Mouse (Mus musculus) forebrain, embryonic 12.5 days (tissue): ENCODE measurements around the gene Man1a2. TPM values are rescaled to one million over a fixed set of nuclear protein-coding genes. Genes with fewer than 3 reads are reported as not detected.

Experiments used
- ATAC-seq: fragments of 200-750 bp; cut with Nextera tagmentation; 2 replicates; pipeline ENCODE4 v1.8.0; 2017; ENCODE audit warnings: moderate TSS enrichment; ENCODE audit not compliant: low FRiP score
- H3K27ac ChIP-seq: fragments of 300-500 bp; sonication (generic); 2 replicates; pipeline ENCODE4 v1.5.1; 2016; ENCODE audit warnings: mild to moderate bottlenecking
- H3K27me3 ChIP-seq: fragments of 300-500 bp; sonication (generic); 2 replicates; pipeline ENCODE4 v1.6.1; 2016; ENCODE audit warnings: mild to moderate bottlenecking
- H3K36me3 ChIP-seq: fragments of 300-500 bp; sonication (generic); replicated peaks from 2 replicates; pipeline ENCODE4 v1.6.1; 2016; ENCODE audit warnings: mild to moderate bottlenecking
- H3K4me1 ChIP-seq: fragments of 300-500 bp; sonication (generic); 2 replicates; pipeline ENCODE4 v1.6.1; 2016
- H3K4me2 ChIP-seq: fragments of 300-500 bp; sonication (generic); 2 replicates; pipeline ENCODE4 v1.6.1; 2016; ENCODE audit warnings: mild to moderate bottlenecking, moderate library complexity
- H3K4me3 ChIP-seq: fragments of 300-500 bp; sonication (generic); replicated peaks from 2 replicates; pipeline ENCODE4 v1.5.1; 2016; ENCODE audit warnings: mild to moderate bottlenecking
- H3K9ac ChIP-seq: fragments of 300-500 bp; sonication (generic); 2 replicates; pipeline ENCODE4 v1.6.1; 2016; ENCODE audit warnings: mild to moderate bottlenecking
- H3K9me3 ChIP-seq: fragments of 300-500 bp; sonication (generic); 2 replicates; pipeline ENCODE4 v1.6.1; 2016
- WGBS: fragments of 180-500 bp; shearing (Covaris S2); methylation state at CpG from one replicate; pipeline ENCODE4 v1.1.7; 2016; 5-methylcytosine and 5-hydroxymethylcytosine counted together
- polyA plus RNA-seq: library from polyadenylated mRNA; unstranded; fragments of >200 nt; fragmentation: Nextera tagmentation; extraction: Ambion mirVana; gene quantifications from 2 replicates; pipeline ENCODE4 v1.2.1, GENCODE M21; 2016

Gene Man1a2
- polyA plus RNA-seq, 1 experiment from 2014 or later, result 54.6 TPM

DNA sequence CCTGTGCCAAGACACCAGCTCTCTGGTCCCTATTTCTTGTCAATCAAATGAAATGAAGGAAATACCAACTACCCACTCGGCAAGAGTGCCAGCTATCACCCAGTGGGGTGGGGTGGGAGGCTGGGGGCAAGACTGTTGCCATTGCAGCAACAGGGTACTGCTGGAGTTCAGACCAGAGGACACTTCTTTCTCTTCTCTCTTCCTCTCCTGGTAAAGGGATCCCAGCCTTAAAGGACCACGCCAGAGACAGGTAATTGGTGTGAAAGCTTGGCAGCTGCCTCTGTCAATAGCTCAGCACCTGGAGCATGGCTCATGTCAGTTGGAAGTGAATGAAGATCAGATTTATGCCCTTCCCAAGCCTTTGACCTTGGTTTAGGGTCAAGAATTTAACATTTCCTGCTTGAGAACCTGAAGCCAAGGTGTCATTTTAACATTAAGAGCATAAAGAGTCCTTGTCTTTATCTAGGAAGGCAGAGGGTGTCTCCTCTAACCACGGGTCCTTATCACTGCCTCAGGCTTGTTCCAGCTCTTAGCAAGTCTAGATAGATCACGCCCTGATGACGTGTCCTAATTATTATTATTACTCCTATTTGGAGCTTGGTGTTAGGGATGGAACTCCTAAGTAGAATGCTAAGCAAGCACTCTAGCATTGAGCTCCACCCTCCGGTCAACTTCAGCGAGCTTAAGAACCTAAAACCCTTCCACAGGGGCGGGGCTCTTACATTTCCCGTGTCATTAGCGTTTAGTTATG, 138.0 kb downstream of the Man1a2 start:
- H3K4me2 ChIP-seq, result no peak overlapping the region
- no peak overlapping the region for H3K27ac ChIP-seq
- no peaks in the 10 kb centered on the region for H3K9me3 ChIP-seq
- H3K27me3 ChIP-seq, result no peaks in the 10 kb centered on the region
- no peak overlapping the region for H3K9ac ChIP-seq
- 85% methylated on average over 10 of the region's 10 CpGs for WGBS
- no peak for ATAC-seq
- H3K36me3 ChIP-seq, result no peaks in the 10 kb centered on the region
- no peaks in the 10 kb centered on the region for H3K4me1 ChIP-seq
- H3K4me3 ChIP-seq, result no peak overlapping the region

DNA sequence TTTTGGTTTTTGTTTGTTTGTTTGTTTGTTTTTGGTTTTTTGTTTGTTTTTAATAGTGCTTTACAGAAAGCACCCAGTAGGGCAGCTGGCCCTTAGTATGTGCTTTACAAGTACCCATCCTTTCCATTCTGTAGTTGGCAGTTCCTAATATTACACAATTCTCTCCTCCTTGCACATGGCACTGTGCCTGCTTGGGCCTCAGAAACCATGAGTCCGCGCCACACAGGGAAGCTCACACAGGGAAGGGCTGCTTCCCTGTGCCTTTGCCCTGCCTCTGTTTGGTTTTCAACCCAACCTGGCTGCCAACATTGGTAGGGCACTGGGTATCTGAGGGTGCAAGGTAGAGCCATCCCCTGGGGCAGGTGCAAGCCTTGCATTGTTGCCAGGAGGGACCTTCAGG, 148.6 kb downstream of the Man1a2 start:
- Histone ChIP-seq H3K4me1 (no peaks in the 10 kb centered on the region; the same call in 1 of the 2 replicates), H3K27ac (no peak overlapping the region), H3K9ac (no peak overlapping the region), H3K27me3 (no peaks in the 10 kb centered on the region), H3K9me3 (no peaks in the 10 kb centered on the region), H3K4me2 (no peak overlapping the region), H3K36me3 (no peaks in the 10 kb centered on the region), H3K4me3 (no peak overlapping the region)
- no peak for ATAC-seq
- WGBS, result 96% methylated on average over 2 of the region's 2 CpGs

DNA sequence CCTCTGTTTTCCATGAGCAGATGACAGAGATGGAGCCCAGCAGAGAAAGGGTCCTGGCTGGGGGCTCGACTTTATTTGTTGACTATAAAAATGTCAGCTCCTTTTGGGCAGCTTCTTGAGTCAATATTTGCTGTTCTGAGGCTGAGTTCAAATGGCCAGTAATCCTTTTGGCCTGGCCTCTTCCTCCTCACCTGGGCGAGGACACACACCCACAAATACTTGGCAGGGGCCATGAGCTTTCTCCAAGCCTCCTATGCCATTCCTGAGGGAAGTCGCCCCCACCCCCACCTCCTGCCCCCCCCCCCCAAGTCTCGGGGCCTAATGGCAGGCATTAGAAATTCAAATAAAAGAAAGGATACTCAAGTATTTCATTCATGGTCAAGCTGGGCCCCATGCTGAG, 149.4 kb downstream of the Man1a2 start:
- Histone ChIP-seq H3K9ac (no peak overlapping the region), H3K36me3 (no peaks in the 10 kb centered on the region), H3K4me3 (no peak overlapping the region), H3K4me2 (no peak overlapping the region), H3K27me3 (no peaks in the 10 kb centered on the region), H3K9me3 (no peaks in the 10 kb centered on the region), H3K4me1 (no peaks in the 10 kb centered on the region; the same call in 1 of the 2 replicates), H3K27ac (no peak overlapping the region)
- ATAC-seq, result no peak
- 71% methylated on average over 4 of the region's 4 CpGs for WGBS

DNA sequence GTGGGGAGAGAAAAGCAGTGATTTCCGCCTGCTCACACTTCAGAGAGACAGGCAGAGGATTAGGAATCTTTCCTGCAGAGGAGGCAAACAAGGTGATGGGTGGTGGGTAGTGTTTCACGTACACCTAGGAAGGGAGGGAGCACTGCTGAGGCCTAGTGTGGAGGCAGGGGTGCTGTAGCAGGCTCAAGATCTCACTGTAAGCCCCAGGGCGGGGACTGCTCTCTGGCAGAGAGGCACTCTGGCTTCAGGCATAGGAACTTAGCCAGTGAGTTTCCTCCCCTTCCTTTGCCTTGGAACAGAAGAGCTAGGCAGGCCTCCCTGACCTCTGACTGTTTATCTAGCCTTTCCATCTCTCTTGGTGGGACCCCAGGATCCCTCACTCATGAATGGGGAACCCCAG, 150.0 kb downstream of the Man1a2 start:
- no peak for ATAC-seq
- Histone ChIP-seq H3K36me3 (no peaks in the 10 kb centered on the region), H3K9me3 (no peaks in the 10 kb centered on the region), H3K4me3 (no peak overlapping the region), H3K27ac (no peak overlapping the region), H3K27me3 (no peaks in the 10 kb centered on the region), H3K4me1 (no peaks in the 10 kb centered on the region; the same call in 1 of the 2 replicates), H3K4me2 (no peak overlapping the region), H3K9ac (no peak overlapping the region)
- 47% methylated on average over 3 of the region's 3 CpGs for WGBS

DNA sequence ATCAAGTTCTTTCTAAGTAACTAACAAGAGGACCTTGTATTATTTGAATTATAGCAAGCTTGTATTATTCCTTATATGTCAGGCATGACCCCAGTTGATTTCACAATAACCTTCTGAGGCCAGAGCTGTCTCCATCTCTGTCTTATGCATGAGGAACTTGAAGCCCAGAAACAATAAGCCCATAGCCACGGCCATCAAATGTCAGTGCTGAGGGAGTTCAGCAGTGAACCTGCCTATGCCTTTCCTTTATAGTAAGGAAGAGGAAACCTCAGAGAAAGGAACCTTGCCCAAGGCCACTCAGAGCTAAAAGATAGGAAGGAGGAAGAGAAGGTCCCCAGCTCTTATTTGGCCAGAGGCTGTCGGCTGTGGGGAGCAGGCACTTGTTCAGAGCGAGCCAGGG, 150.9 kb downstream of the Man1a2 start:
- Histone ChIP-seq H3K4me3 (no peak overlapping the region), H3K36me3 (no peaks in the 10 kb centered on the region), H3K4me2 (no peak overlapping the region), H3K9me3 (no peaks in the 10 kb centered on the region), H3K9ac (no peak overlapping the region), H3K27me3 (no peaks in the 10 kb centered on the region), H3K27ac (no peak overlapping the region), H3K4me1 (no peaks in the 10 kb centered on the region; the same call in 1 of the 2 replicates)
- no peak for ATAC-seq
- 80% methylated on average over 3 of the region's 3 CpGs for WGBS

DNA sequence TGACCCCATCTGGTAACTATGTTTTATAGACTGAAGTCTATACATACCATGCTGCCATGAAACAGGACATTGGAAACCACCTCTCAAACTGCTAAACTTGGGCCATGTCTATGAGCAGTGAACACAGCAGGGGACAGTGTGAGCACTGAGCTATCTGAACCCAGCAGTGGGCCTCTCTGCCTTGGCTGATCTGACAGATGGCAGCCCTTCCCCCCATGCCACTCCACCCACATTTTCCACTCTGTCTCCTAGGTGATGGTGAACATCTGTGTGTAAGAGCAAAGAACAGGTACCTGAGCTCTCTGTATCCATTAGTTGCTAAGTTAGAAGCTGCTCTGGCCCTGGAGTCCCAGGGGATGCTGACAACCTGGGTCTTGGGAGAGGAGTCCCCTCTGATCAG, 151.9 kb downstream of the Man1a2 start:
- Histone ChIP-seq H3K4me1 (no peaks in the 10 kb centered on the region; the same call in 1 of the 2 replicates), H3K36me3 (no peaks in the 10 kb centered on the region), H3K27ac (no peak overlapping the region), H3K4me3 (no peak overlapping the region), H3K4me2 (no peak overlapping the region), H3K27me3 (no peaks in the 10 kb centered on the region), H3K9ac (no peak overlapping the region), H3K9me3 (no peaks in the 10 kb centered on the region)
- ATAC-seq, result no peak

DNA sequence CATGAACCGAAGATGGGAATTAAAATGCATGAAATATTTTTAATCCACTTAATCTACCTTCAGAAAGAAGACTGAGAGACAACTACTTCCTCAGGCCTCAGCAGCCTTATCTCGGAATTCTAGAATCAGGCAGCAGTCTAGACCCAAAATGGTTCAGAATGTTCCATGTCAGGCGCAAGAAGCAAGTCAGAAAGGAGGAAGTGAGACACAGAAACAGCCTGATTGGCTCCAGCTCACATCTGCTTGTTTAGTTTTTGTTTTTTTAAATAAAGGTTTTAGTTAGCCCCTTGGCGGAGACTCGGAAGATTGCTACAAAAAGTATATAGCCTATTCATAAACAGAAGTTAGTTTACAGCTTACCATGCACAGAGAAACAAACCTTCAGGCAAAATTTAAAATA, 154.4 kb downstream of the Man1a2 start:
- no peak overlapping the region for H3K9ac ChIP-seq
- no peaks in the 10 kb centered on the region; the same call in 1 of the 2 replicates for H3K4me1 ChIP-seq
- H3K27ac ChIP-seq, result no peak overlapping the region
- no peak overlapping the region for H3K4me2 ChIP-seq
- no peaks in the 10 kb centered on the region for H3K27me3 ChIP-seq
- H3K9me3 ChIP-seq, result no peaks in the 10 kb centered on the region
- no peaks in the 10 kb centered on the region for H3K36me3 ChIP-seq
- no peak overlapping the region for H3K4me3 ChIP-seq
- 94% methylated on average over 5 of the region's 5 CpGs for WGBS
- no peak for ATAC-seq

DNA sequence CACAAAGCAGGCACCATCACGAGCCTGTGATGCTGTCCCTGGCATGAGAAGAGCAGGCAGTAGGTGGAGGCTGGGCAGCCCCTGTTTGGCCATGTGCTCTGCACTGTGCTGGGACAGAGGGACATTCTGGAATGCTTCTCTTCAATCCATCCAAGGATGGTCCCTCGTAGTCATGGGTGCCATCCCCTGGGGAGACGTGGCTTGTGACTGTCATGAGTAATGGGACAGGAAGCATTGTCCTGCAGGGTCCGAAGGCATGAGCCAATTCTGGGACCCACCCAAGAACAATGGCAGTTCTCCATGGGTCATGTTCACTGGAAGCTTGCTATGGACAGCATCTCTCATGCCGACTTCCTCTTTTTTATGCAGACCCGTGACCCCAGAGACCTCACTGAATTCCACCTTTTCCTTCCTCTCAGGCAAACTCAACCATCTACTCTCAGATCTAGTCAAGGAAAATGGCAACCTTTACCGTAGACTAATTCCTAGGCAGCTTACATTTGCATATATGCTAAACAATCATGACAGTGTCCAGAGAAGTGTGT, 155.0 kb downstream of the Man1a2 start:
- WGBS, result 93% methylated on average over 7 of the region's 7 CpGs
- Histone ChIP-seq H3K4me2 (no peak overlapping the region), H3K4me1 (no peaks in the 10 kb centered on the region; the same call in 1 of the 2 replicates), H3K9ac (no peak overlapping the region), H3K4me3 (no peak overlapping the region), H3K36me3 (no peaks in the 10 kb centered on the region), H3K9me3 (no peaks in the 10 kb centered on the region), H3K27me3 (no peaks in the 10 kb centered on the region), H3K27ac (no peak overlapping the region)
- no peak for ATAC-seq

DNA sequence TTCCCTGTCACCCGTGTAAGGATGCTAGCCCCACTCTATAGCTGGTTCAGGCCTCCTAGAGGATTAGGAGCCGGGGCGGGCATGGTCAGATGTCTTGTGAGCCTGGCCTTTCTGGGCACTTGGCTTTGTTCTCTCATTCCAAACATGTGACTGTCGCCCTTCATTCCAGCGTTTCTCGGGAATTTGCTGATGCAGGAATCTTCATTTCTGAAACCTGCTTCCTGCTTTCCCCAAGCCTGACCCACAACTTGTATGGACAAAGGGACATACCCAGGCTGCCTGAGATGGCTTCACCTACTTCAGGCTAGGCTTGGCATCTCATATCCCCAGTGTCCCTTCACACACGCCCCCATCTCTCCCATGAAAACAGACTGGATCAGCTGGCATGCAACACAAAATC, 162.6 kb downstream of the Man1a2 start:
- no peak overlapping the region for H3K9ac ChIP-seq
- no peaks in the 10 kb centered on the region for H3K36me3 ChIP-seq
- ATAC-seq, result no peak
- H3K4me3 ChIP-seq, result no peak overlapping the region
- WGBS, result 81% methylated on average over 7 of the region's 7 CpGs
- no peaks in the 10 kb centered on the region for H3K4me1 ChIP-seq
- no peaks in the 10 kb centered on the region for H3K9me3 ChIP-seq
- no peaks in the 10 kb centered on the region for H3K27me3 ChIP-seq
- no peak overlapping the region for H3K27ac ChIP-seq
- no peak overlapping the region for H3K4me2 ChIP-seq

DNA sequence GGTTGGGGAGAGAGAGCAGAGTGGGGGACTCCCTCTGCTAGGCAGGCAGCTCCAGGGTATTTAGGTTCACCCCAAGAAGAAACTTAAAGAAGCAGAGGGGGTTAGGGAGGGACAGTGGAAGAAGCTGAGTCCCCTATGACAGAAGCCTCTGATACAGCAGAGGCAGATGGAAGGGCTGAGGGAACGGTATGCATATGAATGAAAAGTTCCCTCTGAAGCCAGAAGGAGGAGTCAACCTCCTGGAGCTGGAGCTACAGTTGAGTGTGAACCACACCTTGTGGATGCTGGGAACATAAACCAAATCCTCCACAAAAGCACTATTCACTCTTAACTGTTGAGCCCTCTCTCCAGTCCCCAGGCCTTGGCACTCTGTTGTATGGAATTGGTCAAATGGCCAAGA, 163.7 kb downstream of the Man1a2 start:
- no peak for ATAC-seq

DNA sequence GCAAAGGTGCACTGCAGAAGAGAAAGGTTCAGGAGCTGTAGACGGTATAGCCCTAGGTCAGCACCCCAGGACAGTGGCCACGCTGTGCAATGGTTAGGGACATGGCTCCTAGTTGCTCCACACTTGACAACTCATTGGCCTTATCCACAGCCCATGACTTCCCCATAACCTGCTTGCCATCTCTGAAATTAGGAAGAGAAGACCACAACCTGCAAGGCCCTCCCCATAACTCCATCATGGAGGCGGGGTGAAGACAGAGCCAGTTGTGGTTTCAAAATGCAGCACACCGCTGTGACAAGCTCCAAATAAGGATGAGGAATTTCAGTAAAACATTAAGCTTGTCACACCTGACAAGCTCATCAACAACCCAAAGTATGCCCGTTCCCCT, 169.6 kb downstream of the Man1a2 start:
- no peak overlapping the region for H3K4me2 ChIP-seq
- no peaks in the 10 kb centered on the region for H3K36me3 ChIP-seq
- H3K9me3 ChIP-seq, result no peaks in the 10 kb centered on the region
- ATAC-seq, result no peak
- WGBS, result 92% methylated on average over 5 of the region's 5 CpGs
- H3K9ac ChIP-seq, result no peak overlapping the region
- H3K4me3 ChIP-seq, result no peak overlapping the region
- H3K4me1 ChIP-seq, result no peaks in the 10 kb centered on the region
- H3K27me3 ChIP-seq, result no peaks in the 10 kb centered on the region
- H3K27ac ChIP-seq, result no peak overlapping the region

More for the DNA sequence above, 163.7 kb downstream of the Man1a2 start:
- no peaks in the 10 kb centered on the region for H3K36me3 ChIP-seq
- no peak overlapping the region for H3K4me3 ChIP-seq
- H3K4me2 ChIP-seq, result no peak overlapping the region
- H3K27ac ChIP-seq, result no peak overlapping the region
- no peaks in the 10 kb centered on the region for H3K9me3 ChIP-seq
- WGBS, result 63% methylated on average over 1 of the region's 1 CpGs
- H3K9ac ChIP-seq, result no peak overlapping the region
- no peaks in the 10 kb centered on the region for H3K4me1 ChIP-seq
- no peaks in the 10 kb centered on the region for H3K27me3 ChIP-seq

DNA sequence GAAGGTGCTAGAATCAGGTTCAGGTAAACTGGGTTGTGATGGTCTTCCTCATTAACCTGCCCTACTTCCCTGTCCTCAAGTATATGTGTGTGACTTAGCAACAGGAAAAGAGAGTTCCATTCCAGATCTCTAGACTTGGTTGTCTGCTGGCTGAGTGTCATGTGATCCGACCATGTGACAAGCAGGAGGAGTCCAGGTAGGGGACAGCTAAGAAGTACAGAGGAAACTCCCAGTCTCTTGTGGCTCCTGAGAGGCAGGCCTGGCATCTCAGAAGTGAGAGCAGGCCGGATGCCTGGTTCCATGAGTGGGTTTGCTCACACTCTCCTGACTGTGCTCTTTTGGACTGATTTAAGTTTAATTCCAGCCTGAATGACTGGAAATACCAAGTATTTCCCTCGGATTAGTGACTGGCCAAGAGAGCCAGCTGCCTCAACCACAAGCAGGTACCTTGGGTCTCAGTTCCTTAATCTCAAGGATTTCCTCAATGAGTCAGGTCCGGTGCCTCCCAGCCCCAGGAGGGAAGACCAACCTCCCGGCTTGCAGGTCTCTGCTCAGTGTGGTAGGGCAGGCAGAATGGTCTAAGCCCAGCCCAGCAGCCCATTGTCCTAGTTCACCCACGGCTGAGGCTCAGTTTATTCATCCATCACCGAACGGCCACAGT, 170.1 kb downstream of the Man1a2 start:
- Histone ChIP-seq H3K27ac (no peak overlapping the region), H3K9ac (no peak overlapping the region), H3K27me3 (no peaks in the 10 kb centered on the region), H3K4me2 (no peak overlapping the region), H3K36me3 (no peaks in the 10 kb centered on the region), H3K4me1 (no peaks in the 10 kb centered on the region), H3K4me3 (no peak overlapping the region), H3K9me3 (no peaks in the 10 kb centered on the region)
- 64% methylated on average over 8 of the region's 8 CpGs for WGBS
- ATAC-seq, result no peak
